Mouse (Mus musculus) kidney, adult 18-20 months (tissue): ENCODE data around the gene Yju2.
"Not testable (repeated sequence)": the region's sequence is repeated elsewhere in the genome, so short reads cannot be mapped to it uniquely, and the experiment has no call there.

Experiments used
- DNase-seq: peaks from one replicate; pipeline ENCODE4 v3.0.0; 2021

The Yju2 gene

GRCm38 (mm10) chr17:55958918-55959728 is at the start of gene Yju2:
Yju2 (plus strand) TSS chr17:55959099.
- peak; percentile 96 for DNase-seq

- peak; percentile 77 for DNase-seq
Observed at GRCm38 (mm10) chr17:55931553-55932502, 27.1 kb upstream of the Yju2 start.

GRCm38 (mm10) chr17:55932635-55933034 is 26.3 kb upstream of the Yju2 start:
- DNase-seq: no peak

GRCm38 (mm10) chr17:55933191-55933590 is 25.7 kb upstream of the Yju2 start:
- DNase-seq: no peak

GRCm38 (mm10) chr17:55944387-55944865 is 14.5 kb upstream of the Yju2 start:
- not testable (repeated sequence) for DNase-seq

GRCm38 (mm10) chr17:55944866-55945682 is 13.8 kb upstream of the Yju2 start:
- DNase-seq: peak; percentile 93

- no peak for DNase-seq
Observed at GRCm38 (mm10) chr17:55945696-55946095, 13.2 kb upstream of the Yju2 start.

- DNase-seq: no peak
Observed at GRCm38 (mm10) chr17:55948647-55949046, 10.3 kb upstream of the Yju2 start.

GRCm38 (mm10) chr17:55949400-55949799 is 9.5 kb upstream of the Yju2 start, which contains the start of gene Zfp119b:
Zfp119b (minus strand) TSS chr17:55949500.
- no peak for DNase-seq

GRCm38 (mm10) chr17:55950601-55951000 is 8.3 kb upstream of the Yju2 start:
- DNase-seq: no peak

- no peak for DNase-seq
Observed at GRCm38 (mm10) chr17:55952041-55952440, 6.9 kb upstream of the Yju2 start.

GRCm38 (mm10) chr17:55952447-55953027 is 6.4 kb upstream of the Yju2 start, which contains the start of gene Ebi3:
Ebi3 (plus strand) TSS chr17:55952640.
- no peak for DNase-seq

- no peak for DNase-seq
Observed at GRCm38 (mm10) chr17:55953751-55954150, 5.1 kb upstream of the Yju2 start.

- no peak for DNase-seq
Observed at GRCm38 (mm10) chr17:55954229-55954628, 4.7 kb upstream of the Yju2 start.

- peak; percentile 83 for DNase-seq
Observed at GRCm38 (mm10) chr17:55956129-55956528, 2.8 kb upstream of the Yju2 start.

GRCm38 (mm10) chr17:55956591-55956990 is 2.3 kb upstream of the Yju2 start:
- DNase-seq: no peak

GRCm38 (mm10) chr17:55957168-55957567 is 1.7 kb upstream of the Yju2 start:
- peak; percentile 80 for DNase-seq

GRCm38 (mm10) chr17:55957726-55958583 is 944 bp upstream of the Yju2 start:
- DNase-seq: no peak

- no peak for DNase-seq
Observed at GRCm38 (mm10) chr17:55958584-55958886, 364 bp upstream of the Yju2 start.

- no peak for DNase-seq
Observed at GRCm38 (mm10) chr17:55959946-55960740, 1.2 kb downstream of the Yju2 start.
